Mouse (Mus musculus) liver, postnatal 0 days (tissue): Measurements from ENCODE around the gene Tomm34. TPM values are rescaled to one million over a fixed set of nuclear protein-coding genes. Genes with fewer than 3 reads are reported as not detected.

ENCODE experiments used
- ATAC-seq: fragments of 200-750 bp; cut with Nextera tagmentation; 2 replicates; pipeline ENCODE4 v1.8.0; 2017; ENCODE audit warnings: mild to moderate bottlenecking, moderate library complexity
- DNase-seq: peaks from one replicate; pipeline ENCODE4 v3.0.0-alpha.2; 2016
- H3K27ac ChIP-seq: fragments of 300-500 bp; sonication (generic); 2 replicates; pipeline ENCODE4 v1.5.1; 2014; ENCODE audit warnings: antibody characterized with exemption, moderate library complexity, mild to moderate bottlenecking, low read depth
- H3K27me3 ChIP-seq: fragments of 300-500 bp; sonication (generic); 2 replicates; pipeline ENCODE4 v1.6.1; 2014; ENCODE audit warnings: low read length, control low read depth, mixed read lengths; ENCODE audit not compliant: insufficient read depth
- H3K36me3 ChIP-seq: fragments of 300-500 bp; sonication (generic); replicated peaks from 2 replicates; pipeline ENCODE4 v1.6.1; 2014; ENCODE audit warnings: mild to moderate bottlenecking, control low read depth, low read length, moderate library complexity, mixed read lengths; ENCODE audit not compliant: insufficient read depth
- H3K4me1 ChIP-seq: fragments of 300-500 bp; sonication (generic); 2 replicates; pipeline ENCODE4 v1.6.1; 2014; ENCODE audit warnings: antibody characterized with exemption, mild to moderate bottlenecking, control low read depth; ENCODE audit not compliant: insufficient read depth
- H3K4me2 ChIP-seq: fragments of 300-500 bp; sonication (generic); 2 replicates; pipeline ENCODE4 v1.6.1; 2014; ENCODE audit warnings: low read depth, mild to moderate bottlenecking, low read length, moderate library complexity, mixed read lengths
- H3K4me3 ChIP-seq: fragments of 300-500 bp; sonication (generic); 2 replicates; pipeline ENCODE4 v1.5.1; 2014; ENCODE audit warnings: low read depth, low read length
- H3K9ac ChIP-seq: fragments of 300-500 bp; sonication (generic); replicated peaks from 2 replicates; pipeline ENCODE4 v1.6.1; 2014; ENCODE audit warnings: mild to moderate bottlenecking, moderate library complexity
- H3K9me3 ChIP-seq: fragments of 300-500 bp; sonication (generic); 2 replicates; pipeline ENCODE4 v1.6.1; 2016; ENCODE audit warnings: mild to moderate bottlenecking, control low read depth, low read length, mixed read lengths
- CTCF ChIP-seq: sonication (generic); IDR thresholded peaks from 2 replicates; pipeline ENCODE4 v1.5.1; 2016; ENCODE audit warnings: antibody characterized with exemption, low read depth
- EP300 ChIP-seq: IDR thresholded peaks from 2 replicates; pipeline ENCODE4 v1.6.1; 2016; ENCODE audit warnings: antibody characterized with exemption, low read depth, mild to moderate bottlenecking
- WGBS: fragments of 180-500 bp; shearing (Covaris S2); extraction: QIAGEN DNeasy Blood & Tissue Kit; methylation state at CpG from one replicate; pipeline ENCODE4 v1.1.7; 2014; ENCODE audit not compliant: insufficient replicate concordance; 5-methylcytosine and 5-hydroxymethylcytosine counted together
- polyA plus RNA-seq: library from polyadenylated mRNA; unstranded; fragments of >200 nt; fragmentation: Nextera tagmentation; extraction: Ambion mirVana; gene quantifications from 2 replicates; pipeline ENCODE4 v1.2.1, GENCODE M21; 2015

The Tomm34 gene
- polyA plus RNA-seq, 1 experiment from 2014 or later: 13.3 TPM

DNA sequence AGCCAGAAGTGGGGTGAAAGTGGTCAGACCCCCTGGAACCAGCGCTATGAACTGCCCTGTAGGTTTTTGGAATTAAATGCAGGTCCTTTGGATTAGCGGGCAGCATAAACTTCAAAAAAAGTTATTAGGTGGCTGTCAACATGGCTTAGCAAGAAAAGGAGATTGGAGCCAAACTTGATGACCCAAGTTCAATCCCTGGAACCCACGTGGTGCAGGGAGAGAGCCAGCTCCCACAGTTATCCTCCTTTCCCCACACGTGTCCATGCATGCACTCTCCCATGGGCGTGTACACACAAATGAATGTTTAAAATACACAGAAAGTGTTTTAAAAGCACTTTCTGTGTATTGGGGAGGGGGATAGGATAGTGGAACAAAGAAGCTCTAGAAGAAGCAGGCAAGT is 60.5 kb downstream of the Tomm34 start:
- peaks cover 37% of the 10 kb centered on the region for H3K4me1 ChIP-seq
- DNase-seq: no peak
- H3K36me3 ChIP-seq: peaks cover 41% of the 10 kb centered on the region
- no peak overlapping the region for H3K9ac ChIP-seq
- no peak overlapping the region for H3K4me3 ChIP-seq
- H3K27me3 ChIP-seq: no peaks in the 10 kb centered on the region
- ATAC-seq: no peak
- H3K27ac ChIP-seq: no peak overlapping the region
- no peaks in the 10 kb centered on the region for H3K9me3 ChIP-seq
- H3K4me2 ChIP-seq: no peak overlapping the region
- TF ChIP-seq CTCF (no peak), EP300 (no peak)
- WGBS: 79% methylated on average over 5 of the region's 5 CpGs

DNA sequence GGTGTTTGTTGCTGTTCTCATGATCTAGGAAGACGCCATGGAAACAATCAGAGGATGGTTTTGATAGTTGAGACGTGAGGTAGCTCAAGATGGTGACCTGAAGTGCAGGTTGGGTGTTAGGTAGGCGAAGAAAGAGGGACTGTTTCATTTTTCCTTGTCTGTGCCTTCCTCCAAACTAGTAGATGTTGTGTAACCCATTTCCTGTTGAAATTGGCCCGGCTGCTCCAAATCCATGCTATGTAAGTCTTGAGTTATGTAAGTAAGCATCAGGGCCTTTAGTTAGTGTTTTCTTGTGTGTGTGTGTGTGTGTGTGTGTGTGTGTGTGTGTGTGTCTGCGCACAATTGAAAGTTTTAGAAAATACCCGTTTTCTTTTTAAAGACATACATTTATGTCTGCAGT is 61.7 kb downstream of the Tomm34 start:
- DNase-seq: no peak
- no peak overlapping the region for H3K9ac ChIP-seq
- TF ChIP-seq CTCF (no peak), EP300 (no peak)
- 61% methylated on average over 6 of the region's 6 CpGs for WGBS
- ATAC-seq: no peak
- no peaks in the 10 kb centered on the region for H3K27me3 ChIP-seq
- peaks cover 28% of the 10 kb centered on the region for H3K36me3 ChIP-seq
- no peak overlapping the region for H3K4me3 ChIP-seq
- H3K27ac ChIP-seq: peak overlapping the region; percentile 51; the same call in 1 of the 2 replicates
- H3K4me1 ChIP-seq: peaks cover 49% of the 10 kb centered on the region
- peak overlapping the region; percentile 15; the same call in 1 of the 2 replicates for H3K4me2 ChIP-seq
- no peaks in the 10 kb centered on the region for H3K9me3 ChIP-seq

DNA sequence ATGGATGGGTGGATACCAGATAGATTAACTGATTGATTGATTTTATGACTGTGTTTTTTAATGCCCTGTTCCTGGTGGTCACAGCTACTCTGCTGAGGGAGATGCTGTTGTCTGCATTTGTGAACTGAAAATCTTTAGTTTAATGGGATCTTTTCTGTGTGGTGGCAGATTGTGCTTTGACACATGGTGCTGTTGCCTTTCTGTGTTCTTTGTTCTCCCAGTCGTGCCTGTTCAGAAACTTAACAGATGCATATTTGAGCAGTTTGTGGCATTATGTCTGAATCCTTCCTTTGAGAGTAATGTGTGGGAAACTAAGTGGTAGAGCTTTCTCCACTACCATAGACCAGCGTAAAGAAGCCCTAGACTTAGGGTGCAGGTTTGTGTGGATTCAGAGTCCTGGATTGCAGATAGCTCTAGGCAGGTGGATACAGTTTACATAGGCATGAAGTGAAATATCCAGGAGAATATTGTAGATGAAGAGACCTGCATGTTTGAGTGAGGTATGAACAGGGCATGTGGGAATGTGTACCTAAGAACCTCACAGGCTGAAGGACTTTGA is 62.9 kb downstream of the Tomm34 start:
- Histone ChIP-seq H3K9me3 (no peaks in the 10 kb centered on the region), H3K4me2 (peak overlapping the region; percentile 27; the same call in 1 of the 2 replicates), H3K9ac (no peak overlapping the region), H3K27me3 (no peaks in the 10 kb centered on the region), H3K4me3 (no peak overlapping the region), H3K36me3 (peaks cover 16% of the 10 kb centered on the region), H3K4me1 (peaks cover 53% of the 10 kb centered on the region), H3K27ac (no peak overlapping the region; the same call in 1 of the 2 replicates)
- ATAC-seq (no peak), DNase-seq (no peak)
- 73% methylated on average over 2 of the region's 2 CpGs for WGBS
- TF ChIP-seq CTCF (no peak), EP300 (no peak)

DNA sequence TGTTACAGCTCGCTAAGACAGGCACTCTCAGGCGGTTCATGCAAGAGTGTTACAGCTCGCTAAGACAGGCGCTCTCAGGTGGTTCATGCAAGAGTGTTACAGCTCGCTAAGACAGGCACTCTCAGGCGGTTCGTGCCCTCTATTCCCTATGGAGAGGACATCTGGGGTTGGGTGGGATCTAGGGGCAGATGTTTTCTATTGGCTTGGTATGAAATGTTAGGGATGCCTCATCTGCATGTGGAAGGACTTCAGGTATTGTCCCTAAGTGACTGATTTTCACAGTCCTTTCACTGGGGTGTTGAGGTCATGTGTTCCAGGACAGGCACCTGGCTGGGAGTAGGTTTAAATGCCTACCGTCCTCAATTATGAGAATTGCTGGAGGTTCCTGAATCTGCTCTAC is 63.4 kb downstream of the Tomm34 start:
- Histone ChIP-seq H3K4me2 (peak overlapping the region; percentile 27; the same call in 1 of the 2 replicates), H3K27ac (no peak overlapping the region), H3K4me1 (peaks cover 53% of the 10 kb centered on the region), H3K4me3 (no peak overlapping the region), H3K9me3 (no peaks in the 10 kb centered on the region), H3K36me3 (peaks cover 11% of the 10 kb centered on the region), H3K27me3 (no peaks in the 10 kb centered on the region), H3K9ac (no peak overlapping the region)
- 86% methylated on average over 8 of the region's 8 CpGs for WGBS
- DNase-seq (no peak), ATAC-seq (no peak)
- TF ChIP-seq EP300: no peak
- no peak for TF ChIP-seq CTCF

DNA sequence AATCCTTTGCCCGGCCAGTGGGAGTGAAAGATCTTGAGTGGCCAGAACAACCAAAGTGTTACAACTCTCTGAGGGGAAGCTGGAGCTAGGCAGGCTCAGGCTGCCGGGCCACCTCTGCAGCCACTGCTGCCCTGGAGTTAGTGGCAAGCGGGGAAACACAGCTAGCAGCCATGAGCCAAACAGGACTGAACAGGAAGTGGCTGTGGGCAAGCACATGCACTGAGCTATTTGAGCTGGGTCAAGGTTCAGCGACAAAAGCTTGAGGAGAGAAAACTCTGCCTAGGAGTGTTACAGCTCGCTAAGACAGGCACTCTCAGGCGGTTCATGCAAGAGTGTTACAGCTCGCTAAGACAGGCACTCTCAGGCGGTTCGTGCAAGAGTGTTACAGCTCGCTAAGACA is 64.0 kb downstream of the Tomm34 start:
- H3K27me3 ChIP-seq: no peaks in the 10 kb centered on the region
- H3K4me2 ChIP-seq: 0 out of 2 replicates have a peak overlapping the region, but pooled peaks have one; percentile 20
- peaks cover 5% of the 10 kb centered on the region for H3K36me3 ChIP-seq
- no peak overlapping the region for H3K9ac ChIP-seq
- no peak overlapping the region for H3K4me3 ChIP-seq
- H3K9me3 ChIP-seq: no peaks in the 10 kb centered on the region
- H3K4me1 ChIP-seq: peaks cover 53% of the 10 kb centered on the region
- 44% methylated on average over 10 of the region's 10 CpGs for WGBS
- DNase-seq: peak; percentile 37
- 0 out of 2 replicates have a peak, but pooled peaks have one; percentile 23 for ATAC-seq
- TF ChIP-seq CTCF (no peak), EP300 (no peak)
- peak overlapping the region; percentile 13; the same call in 1 of the 2 replicates for H3K27ac ChIP-seq

DNA sequence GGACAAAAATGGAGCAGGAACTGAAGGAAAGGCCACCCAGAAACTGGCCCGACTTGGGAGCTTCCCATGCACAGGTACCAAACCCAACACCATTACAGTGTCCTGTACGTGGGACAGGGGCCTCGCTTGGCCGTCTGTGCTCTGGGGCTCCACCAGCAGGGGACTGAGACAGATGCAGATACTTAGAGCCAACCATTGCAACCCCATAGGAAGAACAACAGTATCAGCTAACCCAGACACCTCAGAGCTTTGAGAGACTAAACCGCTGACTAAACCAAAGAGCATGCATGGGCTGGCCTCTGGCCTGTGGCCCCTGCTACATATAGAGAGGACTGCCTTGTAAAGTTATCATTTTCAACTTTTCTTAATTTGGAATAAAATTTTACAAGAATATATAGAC is 66.5 kb downstream of the Tomm34 start:
- ATAC-seq (no peak), DNase-seq (no peak)
- TF ChIP-seq EP300: no peak
- TF ChIP-seq CTCF: no peak
- Histone ChIP-seq H3K9ac (no peak overlapping the region), H3K27me3 (no peaks in the 10 kb centered on the region), H3K4me1 (peaks cover 50% of the 10 kb centered on the region), H3K9me3 (no peaks in the 10 kb centered on the region), H3K4me3 (no peak overlapping the region), H3K4me2 (no peak overlapping the region), H3K27ac (no peak overlapping the region), H3K36me3 (no peaks in the 10 kb centered on the region)
- 67% methylated on average over 5 of the region's 5 CpGs for WGBS

Other genes starting within 250 kb of the Tomm34 start
- gene Kcnk15, start 217.5 kb downstream of the Tomm34 start, polyA plus RNA-seq: not detected in 2 replicates
- 1.1 and 1.4 TPM in 2 replicates for gene Rims4, start 152.5 kb downstream of the Tomm34 start, polyA plus RNA-seq
- gene Ywhab, start 76.2 kb downstream of the Tomm34 start, polyA plus RNA-seq: 81.1 and 85.8 TPM in 2 replicates
- gene Pabpc1l, start 45.7 kb downstream of the Tomm34 start, polyA plus RNA-seq: 0.46 and 0.63 TPM in 2 replicates
- gene Stk4, start 847 bp downstream of the Tomm34 start, polyA plus RNA-seq: 9.8 and 10.8 TPM in 2 replicates
- not detected in 2 replicates for gene Kcns1, start 99.9 kb upstream of the Tomm34 start, polyA plus RNA-seq
- not detected in 2 replicates for gene Wfdc5, start 111.6 kb upstream of the Tomm34 start, polyA plus RNA-seq
- gene Wfdc12, start 119.4 kb upstream of the Tomm34 start, polyA plus RNA-seq: 0.14 TPM in 2 replicates
- gene Wfdc15a, start 129.0 kb upstream of the Tomm34 start, polyA plus RNA-seq: not detected in 2 replicates
- gene Wfdc15b, start 150.5 kb upstream of the Tomm34 start, polyA plus RNA-seq: 0.27 and 0.64 TPM in 2 replicates
- not detected in 2 replicates for gene Svs2, start 167.3 kb upstream of the Tomm34 start, polyA plus RNA-seq
- not detected in 2 replicates for gene Svs3b, start 185.5 kb upstream of the Tomm34 start, polyA plus RNA-seq
- gene Svs4, start 207.3 kb upstream of the Tomm34 start, polyA plus RNA-seq: not detected in 2 replicates
- not detected in 2 replicates for gene Svs3a, start 218.1 kb upstream of the Tomm34 start, polyA plus RNA-seq
- gene Svs6, start 245.6 kb upstream of the Tomm34 start, polyA plus RNA-seq: not detected in 2 replicates